In the genomic region with DNA sequence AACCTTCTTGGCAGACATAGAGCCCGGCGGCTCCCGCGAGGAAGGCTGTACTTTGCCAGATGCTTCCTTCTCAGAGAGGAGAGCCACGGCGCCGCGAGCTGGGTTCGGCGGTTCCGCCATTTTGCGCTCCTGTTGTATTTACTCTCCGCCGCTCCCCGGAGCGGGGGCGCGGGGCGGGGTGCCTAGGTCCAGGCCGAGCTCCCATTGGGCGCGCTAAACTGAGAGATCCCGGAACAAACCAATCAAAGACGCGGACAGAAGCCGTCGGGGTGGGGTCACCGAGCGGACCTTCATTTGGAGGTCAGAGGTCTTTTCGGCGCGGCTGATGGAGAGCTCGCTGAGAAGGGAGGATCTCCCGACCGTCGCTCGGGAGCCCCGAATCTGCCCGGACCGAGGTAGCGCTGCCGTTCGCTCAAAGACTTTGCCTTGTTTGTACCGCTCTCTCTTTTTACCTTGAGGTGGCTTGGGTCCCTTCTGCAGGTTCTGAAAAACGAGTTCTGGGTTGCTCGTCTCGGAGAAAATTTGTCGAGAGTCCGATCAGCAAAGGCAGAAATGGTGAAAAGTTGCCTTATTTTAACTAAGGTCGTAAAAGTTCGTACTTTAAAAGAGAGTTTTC, we compare ENCODE assay signal across 8 mouse cellular contexts. TPM values are rescaled to one million over a fixed set of nuclear protein-coding genes. Genes with fewer than 3 reads are reported as not detected.
DNase-seq lines count a peak whose midpoint lies in the region; ATAC-seq lines count a peak whose summit lies in the region.

No protein-coding gene starts in this region.

- H3K4me1 ChIP-seq in heart, embryonic 10.5 days: peaks cover 19% of the 10 kb centered on the region
- peaks cover 17% of the 10 kb centered on the region for H3K4me1 ChIP-seq in kidney, embryonic 15.5 days

- ATAC-seq in erythroblast, adult 5-6 weeks (replicated peaks; ENCODE audit: low FRiP score, poor library complexity, severe bottlenecking): peak; percentile 94
- ATAC-seq in kidney, embryonic 15.5 days (replicated peaks; ENCODE audit: low FRiP score): peak; percentile 99
- peak; percentile 98 for ATAC-seq in monocyte, adult 5-6 weeks (replicated peaks; ENCODE audit: insufficient number of reproducible peaks, low FRiP score, low TSS enrichment, poor library complexity, severe bottlenecking)

- peak overlapping the region; percentile 61 for H3K4me2 ChIP-seq in kidney, embryonic 15.5 days

- H3K9ac ChIP-seq in kidney, embryonic 15.5 days: peak overlapping the region; percentile 95

- peak overlapping the region; percentile 97 for H3K4me3 ChIP-seq in heart, embryonic 10.5 days
- H3K4me3 ChIP-seq in kidney, embryonic 15.5 days (replicated peaks): peak overlapping the region; percentile 60

- peak overlapping the region; percentile 99 for H3K27ac ChIP-seq in heart, embryonic 10.5 days
- H3K27ac ChIP-seq in kidney, embryonic 15.5 days: peak overlapping the region; percentile 99

- peaks cover 20% of the 10 kb centered on the region for H3K36me3 ChIP-seq in heart, embryonic 10.5 days
- H3K36me3 ChIP-seq in kidney, embryonic 15.5 days: peaks cover 3% of the 10 kb centered on the region

- H3K9me3 ChIP-seq in heart, embryonic 10.5 days: 0 out of 2 replicates have a peak, but pooled peaks cover 2% of the 10 kb centered on the region
- 0 out of 2 replicates have a peak, but pooled peaks cover 4% of the 10 kb centered on the region for H3K9me3 ChIP-seq in kidney, embryonic 15.5 days (replicated peaks)

- H3K27me3 ChIP-seq in heart, embryonic 10.5 days (ENCODE audit: insufficient read depth, poor library complexity, severe bottlenecking): no peaks in the 10 kb centered on the region
- no peaks in the 10 kb centered on the region for H3K27me3 ChIP-seq in kidney, embryonic 15.5 days

- DNase-seq in B cell, adult 2 months: peak; percentile 92 to 94
- DNase-seq in brain, adult 2 months (ENCODE audit: low read depth, low spot score): peak; percentile 99
- DNase-seq in heart, embryonic 10.5 days (ENCODE audit: low spot score): peak; percentile 98
- peak; percentile 97 for DNase-seq in liver
- DNase-seq in spleen, postnatal 4 days (ENCODE audit: low spot score in 2 of 2): peak; percentile 96

- under 1% methylated on average over 51 of the region's 51 CpGs for WGBS in heart, embryonic 10.5 days
- under 1% methylated on average over 51 of the region's 51 CpGs for WGBS in kidney, embryonic 15.5 days

RNA-seq across cellular contexts. Expression of a gene that starts 4.4 kb away (rescaled TPM):
- total RNA-seq in erythroblast, adult 5-6 weeks (2015; ENCODE audit: low replicate concordance): 22.5 and 27.6 TPM in 2 replicates
- total RNA-seq in erythroblast, adult 5-6 weeks (2017; ENCODE audit: low replicate concordance): 28.9 and 43.9 TPM in 2 replicates
- 5.1 and 5.2 TPM in 2 replicates for polyA plus RNA-seq in heart, embryonic 10.5 days (2016; fragmentation: Nextera tagmentation; extraction: Ambion mirVana)
- polyA plus RNA-seq in kidney, embryonic 15.5 days (2015; fragmentation: Nextera tagmentation; extraction: Ambion mirVana): 5.6 and 6.4 TPM in 2 replicates
- 46.5 to 65.5 TPM (median 51.9 TPM) in 3 replicates for total RNA-seq in monocyte, adult 5-6 weeks (2017)

Comparison
In these comparisons a context has a peak if more than half of its experiments do, and no peak if none do; other contexts are left out.
1. Peak in every context shown above with its lines: DNase-seq, ATAC-seq, H3K4me3 ChIP-seq and H3K27ac ChIP-seq.